Mouse (Mus musculus) MN1 (cell line): ENCODE measurements around the gene Ank.

Experiments used
- DNase-seq: peaks from one replicate; pipeline ENCODE4 v3.0.0-alpha.2; 2016; ENCODE audit warnings: low spot score

Gene Ank

DNA sequence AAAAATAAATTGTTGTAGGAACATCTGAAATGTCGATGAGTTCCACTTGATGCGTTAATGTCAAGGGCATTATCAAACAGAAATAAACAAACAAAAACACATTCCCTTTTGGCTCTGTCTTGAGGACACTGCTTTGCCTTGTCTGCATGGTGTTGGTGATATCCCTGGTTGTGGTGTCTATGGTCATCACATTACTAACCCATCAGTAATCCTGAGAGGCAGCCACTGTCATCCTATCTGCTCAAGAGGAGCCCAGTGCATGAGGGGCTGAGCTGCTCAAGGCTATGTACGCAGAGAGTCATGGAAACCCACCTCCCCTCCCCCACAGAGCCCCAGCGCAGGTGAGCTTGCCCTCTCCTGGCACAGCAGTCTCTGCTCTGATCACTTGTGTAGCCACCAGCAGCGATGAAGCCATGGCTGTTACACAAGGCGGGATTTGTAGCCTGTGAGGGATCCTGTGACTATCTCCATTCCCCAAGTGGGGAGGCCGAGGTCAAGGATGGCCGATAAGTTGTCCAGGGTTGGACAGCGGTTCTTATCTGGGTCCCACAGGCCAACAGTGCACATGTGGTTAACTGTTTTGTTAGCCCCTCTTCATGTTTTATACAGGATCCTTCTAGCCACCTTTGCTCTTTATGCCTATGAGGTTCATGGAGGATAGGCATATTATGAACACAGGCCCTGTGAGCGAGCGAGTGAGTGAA lies 30.3 kb downstream of the Ank start:
- DNase-seq: no peak

DNA sequence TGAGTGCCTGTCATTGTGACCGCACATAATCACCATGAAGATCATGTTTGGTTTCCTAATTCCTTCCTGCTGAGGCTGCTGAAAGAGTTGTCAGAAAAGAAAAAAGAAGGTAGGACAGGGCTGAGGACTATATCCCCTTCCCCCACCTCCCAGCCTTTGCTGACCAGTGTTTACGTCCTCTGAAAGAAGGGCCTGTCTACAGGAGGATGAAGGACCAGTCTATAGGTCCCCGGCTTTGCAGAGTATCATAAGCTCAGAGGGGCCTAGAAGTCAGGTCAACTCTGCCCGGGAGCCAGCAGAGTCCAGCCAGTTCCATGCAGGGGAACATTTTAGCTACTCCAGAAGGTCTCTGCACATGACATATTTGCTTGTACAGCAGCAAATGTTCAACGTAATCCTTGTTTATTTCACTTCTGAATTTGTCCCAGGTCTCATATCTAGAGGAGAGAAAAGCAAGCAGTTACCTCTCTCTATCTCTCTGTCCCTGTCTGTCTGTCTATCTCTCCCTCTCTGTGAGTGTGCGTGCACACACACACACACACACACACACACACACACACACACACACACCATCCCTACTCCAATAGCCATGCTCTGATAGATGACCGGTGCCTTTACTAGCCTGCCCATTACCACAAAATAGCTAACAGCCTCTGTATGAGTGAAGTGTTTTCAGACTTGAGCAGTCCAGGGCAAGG lies 31.0 kb downstream of the Ank start:
- no peak for DNase-seq

DNA sequence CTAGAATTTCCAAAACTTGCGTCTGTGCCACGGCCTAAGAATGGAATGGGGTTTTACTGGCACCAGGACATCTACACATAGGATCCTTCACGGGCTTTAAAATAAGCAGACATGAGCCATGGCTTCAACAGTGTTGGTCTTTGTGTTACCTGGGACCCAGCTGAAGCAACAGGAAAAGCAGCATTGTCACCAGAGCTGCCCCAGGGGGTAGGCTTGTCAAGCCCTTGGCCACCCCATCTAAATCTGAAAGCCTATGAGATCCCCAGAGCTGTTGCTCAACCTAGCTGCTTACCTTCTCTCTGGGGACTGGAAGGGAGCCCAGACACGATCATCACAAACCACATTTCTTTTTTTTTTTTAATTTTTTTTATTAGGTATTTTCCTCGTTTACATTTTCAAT lies 31.6 kb downstream of the Ank start:
- DNase-seq: no peak

DNA sequence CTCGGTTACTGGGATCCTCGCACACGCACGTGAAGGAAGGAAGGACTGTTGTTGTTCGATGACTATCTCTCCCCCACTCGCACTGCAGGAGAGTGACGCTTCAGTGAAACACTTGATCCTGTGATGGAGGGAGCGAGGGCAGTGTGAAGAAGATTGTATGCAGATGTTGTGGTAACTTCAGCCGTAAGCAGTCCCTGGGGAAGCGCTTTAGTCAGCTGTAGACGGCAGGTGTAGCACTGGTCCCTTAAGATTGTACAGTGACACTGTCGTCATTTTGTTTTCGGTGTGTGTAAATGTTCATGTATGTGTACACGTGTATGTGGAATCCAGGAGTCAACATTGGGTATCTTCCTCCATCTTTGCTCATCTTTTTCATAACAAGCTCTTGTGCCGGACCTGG lies 33.9 kb downstream of the Ank start:
- no peak for DNase-seq

DNA sequence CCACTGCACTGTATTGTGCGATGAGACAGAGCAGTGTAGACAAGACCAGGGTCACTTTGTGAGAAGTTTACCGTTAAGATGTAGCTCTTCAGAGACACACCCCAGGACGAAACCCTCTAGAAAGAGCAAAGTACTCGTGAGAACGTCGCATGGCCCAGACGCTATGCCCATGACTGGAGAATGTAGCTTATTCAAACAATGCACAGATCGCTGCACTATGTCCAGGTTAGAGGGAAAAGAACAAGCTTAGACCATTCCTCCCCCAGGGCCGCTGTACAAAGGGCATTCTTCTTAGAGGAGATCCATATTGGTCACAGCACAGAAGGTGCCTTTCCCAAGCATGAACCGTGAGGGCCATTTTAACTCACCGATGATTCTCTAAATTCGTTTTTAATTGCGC lies 35.9 kb downstream of the Ank start:
- DNase-seq: no peak

DNA sequence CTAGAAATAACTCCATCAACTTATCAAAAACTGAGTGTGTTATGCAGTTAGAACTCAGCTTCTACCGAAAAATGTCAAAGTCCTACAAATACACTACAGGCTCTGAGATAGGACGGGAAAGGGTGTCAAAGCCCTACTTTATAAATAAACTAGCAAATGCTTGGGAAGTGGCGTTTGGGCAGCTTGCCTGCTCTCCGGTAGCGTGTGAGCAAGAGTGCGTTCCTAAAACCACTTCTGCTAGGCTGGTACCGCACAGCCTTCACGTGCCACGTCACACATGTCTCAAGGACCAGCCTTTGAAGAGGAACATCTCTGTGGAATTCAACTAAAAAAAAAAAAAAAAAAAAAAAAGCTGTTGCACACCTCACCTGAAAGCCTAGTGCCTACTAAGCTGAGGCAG lies 36.7 kb downstream of the Ank start:
- no peak for DNase-seq

DNA sequence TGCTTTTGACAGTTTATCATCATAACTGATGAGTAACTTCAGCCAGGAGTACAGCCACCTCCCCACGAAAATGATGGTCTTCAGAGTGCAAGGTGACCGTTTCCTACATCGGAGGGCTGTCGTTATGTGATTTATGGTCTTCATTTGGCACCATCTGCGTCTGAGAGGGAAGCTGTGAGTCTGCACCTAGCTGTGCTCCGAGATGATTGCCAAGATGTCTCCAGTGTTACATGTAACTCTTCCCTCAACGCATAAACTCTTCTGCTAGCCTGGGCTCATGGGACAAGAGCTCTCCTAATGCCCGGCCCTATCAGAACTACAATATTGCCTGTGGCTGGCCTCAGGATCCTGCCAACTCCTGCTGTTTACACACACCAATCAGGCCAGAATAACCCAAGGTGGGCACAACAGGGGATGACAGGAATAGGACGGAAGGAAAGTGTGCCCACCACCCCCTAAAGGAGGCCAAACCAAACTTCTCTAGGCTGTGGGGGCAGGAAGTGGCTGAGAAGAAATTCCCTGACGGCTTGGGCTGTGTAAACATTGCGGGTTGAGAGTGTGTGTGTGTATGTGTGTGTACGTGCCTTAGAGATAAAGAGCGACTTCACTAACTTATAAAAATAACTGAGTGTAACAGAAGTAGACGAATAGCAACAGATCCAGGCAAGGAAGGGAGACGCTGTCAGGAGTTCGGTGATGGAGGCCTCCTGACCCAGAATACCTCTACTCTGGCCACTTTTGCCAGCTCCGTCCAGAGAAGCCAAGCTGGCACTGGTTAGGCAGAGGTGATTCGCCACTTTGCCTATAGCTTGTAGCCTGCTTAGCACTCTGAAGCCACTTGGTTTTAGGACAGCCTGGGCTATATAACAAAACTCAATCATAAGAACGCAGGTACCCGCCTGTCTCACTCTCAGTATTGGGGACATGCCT lies 37.6 kb downstream of the Ank start:
- no peak for DNase-seq

DNA sequence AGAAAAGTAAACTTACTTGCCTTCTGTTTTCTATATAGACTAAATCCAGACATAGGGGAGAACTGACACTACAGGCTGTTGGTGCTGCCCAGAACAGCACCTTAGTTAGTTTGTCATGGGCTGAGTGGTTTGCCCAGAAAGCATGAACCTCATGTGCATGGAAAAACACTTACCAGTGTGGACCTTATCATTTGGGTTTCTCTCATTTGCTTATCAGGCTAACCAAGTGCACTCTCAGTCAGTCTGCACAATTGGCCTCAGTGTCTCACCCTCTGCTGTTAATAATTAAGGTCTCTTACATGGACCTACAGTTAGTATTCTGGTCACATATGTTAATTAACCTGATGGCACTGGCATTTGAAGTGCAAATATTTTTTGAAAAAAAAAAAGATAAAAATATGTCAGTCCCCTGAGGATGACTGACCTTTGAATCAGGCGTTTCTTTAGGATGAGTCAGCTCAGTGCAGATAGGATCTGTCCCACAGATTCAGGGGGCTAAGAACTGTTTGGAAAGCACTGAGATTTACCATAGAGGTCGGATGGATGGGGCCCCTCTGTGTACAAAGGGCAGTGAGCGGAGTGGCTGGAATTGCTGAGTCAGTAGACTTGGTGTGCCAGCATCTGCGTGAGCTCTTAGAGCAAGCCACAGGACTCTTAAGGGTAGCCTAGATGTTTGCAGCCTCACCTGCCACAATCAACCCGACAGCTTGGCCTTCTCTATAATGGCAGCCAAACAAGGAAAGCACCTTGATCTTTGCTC lies 39.8 kb downstream of the Ank start:
- no peak for DNase-seq

DNA sequence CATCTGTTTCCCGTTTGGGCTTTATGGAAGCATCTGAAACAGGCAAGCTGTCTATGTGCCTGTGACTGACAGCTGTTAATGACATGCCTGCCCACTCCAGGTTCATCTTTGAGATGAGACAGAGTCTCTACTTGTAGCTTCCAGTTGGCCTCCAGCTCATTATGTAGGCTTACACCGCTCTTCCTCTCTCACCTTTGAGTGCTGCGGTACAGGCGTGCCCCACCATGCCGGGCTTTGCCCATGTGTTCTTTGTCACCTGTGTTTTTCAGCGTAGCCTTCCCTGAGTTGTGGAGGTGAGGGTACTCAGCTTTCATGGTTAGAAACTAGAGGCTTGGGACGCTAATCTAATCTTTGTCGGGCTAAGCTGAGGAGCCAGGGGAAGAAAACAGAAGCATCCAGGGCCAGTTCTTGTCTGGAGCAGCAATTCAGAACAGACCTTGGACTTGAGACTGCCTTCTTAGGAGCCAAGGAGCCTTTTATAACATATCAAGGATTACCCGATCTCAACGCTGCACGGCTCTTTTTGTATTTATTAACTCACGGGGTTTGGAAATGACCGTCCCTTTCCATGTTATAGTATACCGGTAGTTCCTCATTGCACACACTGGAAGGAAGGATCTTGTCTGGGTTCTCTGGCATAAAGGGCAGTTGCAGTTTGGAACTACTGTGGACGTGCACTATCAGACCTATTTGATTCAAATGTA lies 40.6 kb downstream of the Ank start:
- no peak for DNase-seq

DNA sequence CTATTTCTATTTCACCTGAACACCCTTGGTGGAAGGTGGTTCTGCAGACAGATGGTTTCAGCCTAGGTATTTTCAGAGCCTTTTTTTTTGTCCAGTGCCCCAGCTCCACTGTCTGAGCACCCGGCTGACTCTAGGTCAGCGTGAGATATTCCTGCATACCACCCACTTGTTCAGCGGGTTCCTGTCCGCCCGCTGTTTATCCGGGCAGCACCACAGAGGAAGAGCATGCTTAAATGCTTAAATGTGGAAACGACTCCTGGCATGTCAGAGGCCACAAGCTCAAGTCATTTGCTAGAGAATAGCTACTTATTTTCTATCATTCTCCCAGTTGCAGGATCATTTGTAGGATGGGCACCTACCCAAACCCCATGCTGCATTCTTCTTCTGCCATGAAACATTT lies 41.7 kb downstream of the Ank start:
- no peak for DNase-seq

DNA sequence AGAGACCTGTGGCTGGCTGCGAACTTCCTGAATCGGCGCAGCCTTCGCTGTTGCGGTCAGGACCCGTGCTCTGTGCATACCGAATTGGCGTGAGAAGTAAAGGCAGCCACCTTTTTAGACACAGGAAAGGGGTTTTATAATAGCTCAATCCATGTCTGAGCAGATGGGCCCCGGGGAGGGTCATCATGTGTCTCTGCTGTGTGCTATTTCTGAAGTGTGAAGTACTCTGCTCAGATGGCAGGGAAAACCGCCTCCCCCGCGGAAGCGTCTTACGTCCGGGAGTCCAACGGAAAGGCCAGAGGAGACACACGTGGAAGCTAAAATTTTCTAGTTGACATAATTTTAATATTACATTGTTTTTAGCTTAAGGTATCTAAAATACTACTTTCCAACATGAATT lies 42.5 kb downstream of the Ank start:
- no peak for DNase-seq

DNA sequence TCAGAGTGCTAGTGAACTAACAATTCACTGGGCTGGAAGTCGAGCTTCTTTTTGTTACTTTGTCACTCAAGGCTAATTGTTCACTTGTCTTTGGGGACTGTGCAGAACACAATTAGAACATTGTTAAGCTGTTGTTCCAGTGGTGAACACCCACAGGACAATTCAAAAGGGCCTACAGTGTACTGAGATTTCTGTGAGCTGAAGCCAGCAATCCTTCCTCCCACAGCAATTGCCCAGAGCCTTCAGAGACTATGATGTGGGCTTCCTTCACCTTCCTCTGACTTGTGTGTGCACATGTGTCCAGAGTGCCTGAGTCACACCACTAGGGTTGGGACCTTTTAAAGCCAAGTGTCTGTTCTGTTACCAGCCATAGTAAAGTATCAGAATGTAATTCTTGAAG lies 50.5 kb downstream of the Ank start:
- no peak for DNase-seq

DNA sequence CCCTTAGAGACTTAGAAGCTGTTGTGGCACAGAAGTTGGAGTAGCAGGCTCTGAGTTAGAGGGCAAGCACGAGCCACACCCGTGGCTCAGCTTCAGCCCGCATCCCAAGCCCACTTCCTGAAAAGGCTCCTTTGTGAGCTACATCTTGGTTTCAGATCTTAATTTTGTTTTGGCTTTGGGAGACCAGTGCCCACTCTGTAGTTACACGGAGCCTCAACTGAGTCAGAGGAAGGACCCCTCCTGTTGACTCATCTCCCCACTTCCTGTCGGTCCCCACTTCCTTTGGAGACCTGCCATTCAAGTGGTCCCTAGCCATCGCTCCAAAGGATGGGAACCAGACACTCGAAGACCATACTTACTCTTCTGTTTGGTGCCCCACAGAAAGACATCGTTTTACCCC lies 51.5 kb downstream of the Ank start:
- no peak for DNase-seq

DNA sequence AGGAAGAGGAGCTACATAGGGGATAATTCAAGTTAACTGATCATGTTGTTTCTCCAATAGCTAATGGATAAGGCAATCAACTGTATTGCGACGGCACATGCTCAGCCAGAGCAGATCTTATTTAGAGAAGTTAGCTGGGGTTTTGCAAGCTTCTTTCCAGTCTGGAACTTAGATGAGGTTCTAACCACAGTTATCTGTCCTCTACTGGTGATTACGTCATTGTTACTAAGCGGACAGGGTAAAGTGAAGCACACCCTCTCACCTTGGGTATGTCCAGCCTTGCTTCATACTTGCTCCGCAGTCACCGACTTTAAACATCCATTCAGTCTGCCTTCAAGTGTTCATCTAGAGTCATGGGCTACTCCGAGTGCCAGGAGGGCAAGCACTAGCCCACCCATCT lies 53.4 kb downstream of the Ank start:
- DNase-seq: no peak

DNA sequence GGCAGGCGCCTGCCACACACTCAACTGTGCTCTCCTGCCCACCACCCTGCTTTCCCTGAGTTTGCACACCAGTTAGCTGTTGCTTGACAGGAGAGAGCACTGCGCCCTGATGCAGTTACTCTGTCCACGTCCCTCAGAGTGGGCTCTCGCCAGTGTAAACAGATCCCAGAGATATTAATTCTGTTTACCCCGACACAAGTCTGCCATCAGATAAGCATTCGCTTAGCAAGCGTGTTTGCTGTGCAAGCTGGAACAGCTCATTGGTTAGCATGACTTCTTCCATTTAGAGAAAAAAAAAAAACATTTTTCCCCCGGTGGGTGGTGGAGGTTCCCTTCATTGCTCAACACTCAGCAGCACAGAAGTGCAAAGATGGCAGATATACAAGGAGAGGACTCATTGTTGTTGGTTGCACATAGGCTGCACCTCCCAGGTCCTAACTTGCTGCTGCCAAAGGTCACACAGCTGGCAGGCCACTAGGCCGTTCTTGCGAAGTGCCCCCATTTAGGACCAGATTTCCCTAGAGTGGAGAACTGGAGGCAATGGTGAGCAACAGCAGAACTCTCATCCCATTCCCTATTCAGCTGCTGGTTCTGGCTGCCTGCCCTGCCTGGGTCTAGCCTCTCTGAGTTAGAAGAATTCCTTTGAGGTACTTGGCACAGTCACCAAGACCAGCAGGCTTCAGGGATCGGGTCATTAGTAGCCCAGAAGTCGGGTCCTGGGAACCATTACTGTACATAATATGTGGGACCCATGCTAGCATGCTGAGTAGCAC lies 58.9 kb downstream of the Ank start:
- DNase-seq: no peak

DNA sequence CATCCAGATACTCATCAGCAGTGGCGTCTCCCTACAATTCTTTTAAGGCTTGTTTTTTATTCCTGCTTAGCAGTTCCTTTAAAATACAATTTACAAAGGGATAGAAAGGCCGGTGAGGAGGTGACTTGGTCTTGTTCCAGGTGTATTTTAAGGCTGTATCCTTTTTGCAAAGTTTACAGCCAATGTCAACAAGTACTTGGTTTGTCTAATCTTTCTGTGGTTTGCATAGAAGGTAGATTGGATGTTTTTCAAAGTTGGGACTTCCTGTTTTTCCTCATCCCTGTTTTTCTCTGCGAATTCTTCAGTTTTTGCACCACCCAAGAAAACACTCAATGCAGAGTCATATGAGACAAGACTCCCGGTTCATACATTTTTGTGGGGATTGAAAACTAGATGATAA lies 62.4 kb downstream of the Ank start:
- DNase-seq: no peak

DNA sequence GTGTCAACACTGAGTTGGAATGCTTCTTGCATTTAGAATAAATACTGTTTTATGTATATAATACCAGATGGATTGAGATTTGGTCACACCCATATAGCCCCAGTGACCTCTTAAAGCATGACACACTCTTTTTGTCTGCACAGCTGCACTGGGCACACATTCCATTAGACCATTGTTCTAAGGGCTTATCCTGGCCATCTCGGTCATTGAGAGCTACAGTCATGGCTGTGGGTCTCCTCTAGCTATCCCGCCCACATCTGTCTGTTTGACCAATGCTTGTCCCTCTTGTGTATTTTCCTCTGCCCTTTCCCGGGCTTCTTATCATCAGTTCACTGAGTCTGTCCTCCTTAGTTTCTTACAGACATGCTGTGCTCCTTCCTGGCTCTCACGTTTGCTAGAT lies 63.5 kb downstream of the Ank start:
- no peak for DNase-seq

DNA sequence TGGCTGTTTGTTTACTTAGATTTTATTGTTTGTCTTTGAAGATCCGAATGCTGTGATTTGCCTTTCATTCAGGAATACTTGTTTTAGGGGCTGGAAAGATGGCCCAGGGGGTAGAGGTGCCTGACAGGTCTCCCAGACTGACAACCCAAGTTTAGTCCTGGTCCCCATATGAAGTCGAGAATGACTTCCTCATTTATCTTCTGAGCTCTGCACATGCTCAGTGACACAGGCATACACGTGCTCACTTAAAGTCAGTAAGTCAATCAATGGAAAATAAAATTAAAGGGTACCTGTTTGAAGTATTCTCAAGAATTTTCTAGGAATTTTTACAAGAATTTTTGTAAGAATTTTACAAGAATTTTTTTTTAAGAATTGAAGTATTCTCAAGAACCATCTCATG lies 66.6 kb downstream of the Ank start:
- no peak for DNase-seq

DNA sequence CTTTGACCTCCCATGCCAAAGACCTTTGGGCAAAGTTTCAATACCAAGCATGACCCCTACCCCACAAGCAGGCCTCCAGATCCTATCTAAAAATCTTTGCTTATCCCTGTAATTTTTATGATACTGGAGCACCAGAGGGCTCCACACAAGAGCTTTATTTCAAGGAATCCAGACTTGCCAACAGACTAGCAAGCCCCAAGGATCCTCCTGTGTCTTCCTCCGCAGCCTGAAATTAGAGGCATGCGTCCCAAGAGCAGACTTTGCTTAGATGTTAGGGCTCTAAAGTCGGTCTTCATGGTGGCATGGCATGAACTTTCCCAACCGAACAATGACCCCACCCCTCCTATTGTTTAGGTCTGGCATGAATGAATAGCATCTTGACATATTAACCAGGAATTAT lies 69.2 kb downstream of the Ank start:
- DNase-seq: no peak

DNA sequence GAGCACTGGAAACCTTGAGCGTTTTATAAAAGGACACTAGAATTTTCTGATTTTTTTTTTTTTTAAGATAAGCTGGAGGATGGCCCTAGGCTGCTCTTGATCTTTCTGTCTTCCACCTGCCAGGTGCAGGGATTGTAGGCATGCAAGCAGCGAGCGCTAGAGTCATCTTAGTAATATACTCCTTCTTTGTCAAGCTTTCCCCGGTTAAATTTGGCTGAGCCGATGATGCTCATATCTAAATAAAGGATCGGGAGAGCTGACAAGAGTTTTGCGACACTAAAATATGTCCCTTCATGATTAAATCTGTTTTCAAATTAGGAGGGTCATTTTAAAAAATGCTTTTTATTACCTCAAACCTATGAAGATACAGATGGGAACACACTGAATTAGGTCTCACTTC lies 69.7 kb downstream of the Ank start:
- DNase-seq: no peak

DNA sequence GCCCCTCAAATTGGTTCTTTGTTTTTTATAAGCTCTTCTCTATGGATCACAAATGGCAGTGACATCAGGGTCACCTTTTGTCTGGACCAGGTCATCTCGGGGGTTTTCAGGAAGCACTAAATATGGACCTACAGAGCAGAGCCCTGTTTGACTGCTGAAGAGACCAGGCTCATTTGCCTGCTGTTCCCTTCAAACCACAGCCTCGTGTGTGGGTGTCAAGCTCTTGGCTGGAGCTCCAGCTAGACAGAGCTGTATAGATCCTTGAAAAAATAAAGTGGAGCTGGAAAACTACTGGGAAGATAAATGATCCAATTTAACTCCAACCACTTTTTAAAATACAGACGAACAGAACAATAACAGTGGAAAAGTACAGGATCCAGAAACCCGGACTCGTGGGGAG lies 70.3 kb downstream of the Ank start:
- no peak for DNase-seq
